Mouse (Mus musculus) urinary bladder, postnatal 36 days (tissue): Measurements from ENCODE around the gene H3f3b.
A peak's percentile ranks its signal among the peaks of the same experiment; 100 is the strongest.
"Not testable (repeated sequence)": the region's sequence is repeated elsewhere in the genome, so short reads cannot be mapped to it uniquely, and the experiment has no call there.

Experiments used
- DNase-seq, 2 experiments: peaks; one replicate each; pipeline ENCODE4 v3.0.0; 2022; ENCODE audit warnings: low spot score in 2 of 2, mixed read lengths in 1 of 2

The H3f3b gene

DNA sequence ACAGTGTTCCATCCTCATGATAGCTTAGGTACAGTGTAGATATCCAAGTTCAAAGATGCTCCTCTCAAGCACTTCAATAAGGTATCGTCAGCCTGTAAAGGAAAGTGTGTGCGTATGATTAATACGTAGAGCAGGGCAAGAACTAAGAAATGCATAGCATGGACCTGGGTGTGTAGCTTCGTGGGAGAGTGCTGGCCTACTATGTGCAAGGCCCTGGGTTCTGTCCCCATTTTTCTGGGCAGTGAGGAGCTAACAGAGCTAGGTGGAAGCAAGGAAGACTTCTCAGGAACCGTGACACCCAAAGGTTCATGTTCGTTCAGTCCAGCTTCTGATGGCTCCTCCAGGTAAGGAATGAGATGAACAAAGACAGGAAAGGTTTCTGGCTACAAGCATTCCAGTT is 17.4 kb upstream of the H3f3b start:
- no peak for DNase-seq

DNA sequence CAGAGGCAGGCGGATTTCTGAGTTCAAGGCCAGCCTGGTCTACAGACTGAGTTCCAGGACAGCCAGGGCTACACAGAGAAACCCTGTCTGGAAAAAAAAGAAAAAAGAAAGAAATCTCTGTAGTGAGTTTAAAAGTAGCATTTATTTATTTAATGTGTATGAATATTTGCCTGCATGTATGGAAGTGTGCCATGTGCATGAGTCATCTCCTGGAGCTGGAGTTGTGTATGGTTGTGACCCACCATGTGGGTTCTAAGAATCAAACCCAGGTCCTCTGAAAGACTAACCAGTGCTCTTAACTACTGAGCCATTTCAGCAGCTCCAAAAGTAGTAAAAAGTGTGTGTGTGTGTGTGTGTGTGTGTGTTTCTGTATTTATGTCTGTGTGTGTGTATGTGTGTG is 15.5 kb upstream of the H3f3b start:
- DNase-seq = no peak

DNA sequence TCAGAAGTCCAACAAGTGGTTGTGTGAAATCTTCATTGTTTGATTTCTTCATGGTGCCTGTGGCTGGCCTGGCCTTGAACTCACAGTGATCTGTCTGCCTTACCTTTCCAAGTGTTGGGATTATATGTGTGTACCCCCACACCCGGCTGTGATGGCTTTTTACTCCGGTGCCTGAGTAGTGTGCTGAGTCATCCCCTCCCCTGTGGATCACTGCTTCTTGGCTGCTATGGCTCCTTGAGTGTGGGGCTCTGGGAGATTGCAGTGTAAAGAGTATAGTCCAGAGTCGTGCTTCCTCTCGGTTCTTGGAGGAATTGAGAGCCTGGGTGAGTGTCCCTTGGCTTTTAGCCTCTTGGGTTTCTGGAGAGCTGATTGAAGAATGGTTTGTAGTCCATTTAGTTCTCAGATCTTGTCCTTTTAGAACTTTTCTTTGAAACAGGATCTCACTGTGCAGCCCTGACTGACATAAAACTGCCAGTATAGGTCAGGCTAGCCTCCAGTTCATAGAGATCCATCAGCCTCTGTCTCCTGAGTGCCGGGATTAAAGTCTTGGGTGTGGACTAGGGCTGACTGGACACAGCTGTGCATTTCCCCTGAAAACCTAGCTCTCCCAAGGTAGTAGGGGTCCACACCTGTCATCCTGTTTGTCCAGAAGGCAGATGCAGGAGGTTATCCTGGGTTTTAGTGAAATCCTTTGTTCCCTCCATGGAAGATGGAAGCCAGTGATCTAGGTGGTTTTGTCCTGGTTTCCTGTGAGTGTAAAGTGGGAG is 14.8 kb upstream of the H3f3b start:
- no peak for DNase-seq

DNA sequence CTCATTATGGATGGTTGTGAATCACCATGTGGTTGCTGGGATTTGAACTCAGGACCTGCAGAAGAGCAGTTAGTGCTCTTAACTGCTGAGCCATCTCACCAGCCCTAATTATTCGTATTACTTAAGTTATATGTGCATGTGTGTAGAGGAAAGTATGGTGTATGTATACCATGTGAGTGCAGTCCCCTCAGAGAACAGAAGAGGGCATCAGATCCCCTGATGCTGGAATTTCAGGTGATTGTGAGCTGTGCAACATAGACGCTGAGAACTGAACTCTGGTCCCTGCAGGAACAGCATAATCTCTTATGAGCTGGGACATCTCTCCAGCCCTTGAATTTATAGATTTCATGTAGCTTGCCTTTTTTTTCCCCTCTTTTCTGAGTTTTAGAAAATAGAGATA is 14.1 kb upstream of the H3f3b start:
- no peak for DNase-seq

- DNase-seq = no peak
These were observed 12.8 kb upstream of the H3f3b start for GRCm38 (mm10) chr11:116040593-116040992.

- DNase-seq = no peak
These were observed 10.1 kb upstream of the H3f3b start for GRCm38 (mm10) chr11:116037826-116038225.

DNA sequence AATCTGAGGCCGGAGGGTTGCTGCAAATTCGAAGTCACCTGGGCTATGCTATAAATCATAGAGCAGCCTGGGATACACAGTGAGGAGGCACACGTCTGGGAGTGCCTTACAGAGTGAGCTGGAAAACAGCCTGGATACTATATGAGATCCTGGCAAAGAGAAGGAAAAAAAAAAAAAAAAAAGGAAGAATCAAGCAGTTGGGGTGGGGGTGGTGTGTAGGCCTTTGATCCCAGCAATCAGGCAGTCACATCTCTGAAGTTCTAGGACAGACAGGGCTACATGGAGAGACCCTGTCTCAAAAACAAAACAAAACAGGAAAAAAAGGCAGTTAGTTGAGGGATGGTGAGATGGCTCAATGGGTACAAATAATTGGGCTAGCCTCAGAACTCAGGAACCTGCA is 8.9 kb upstream of the H3f3b start:
- no peak for DNase-seq

DNA sequence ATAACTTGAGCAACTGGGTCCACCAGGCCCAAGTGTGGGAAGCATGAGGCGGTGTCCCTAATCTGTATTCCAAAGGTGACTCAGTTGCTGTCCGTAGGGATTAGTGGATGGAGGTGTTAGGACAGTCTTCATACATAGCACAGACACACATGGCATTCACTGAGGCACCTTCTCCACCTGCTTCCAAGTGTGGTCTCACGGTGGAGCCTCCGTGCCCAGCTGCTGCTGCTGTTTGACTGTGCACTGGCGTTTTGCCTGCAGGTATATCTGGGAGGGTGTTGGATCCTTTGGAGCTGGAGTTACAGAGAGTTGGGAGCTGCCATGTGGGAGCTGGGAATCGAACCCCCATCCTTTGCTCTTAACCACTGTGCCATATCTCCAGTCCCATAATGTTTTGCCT is 6.8 kb upstream of the H3f3b start:
- DNase-seq = no peak

- DNase-seq = peak; percentile 26 to 49
These were observed 3.4 kb upstream of the H3f3b start for GRCm38 (mm10) chr11:116030898-116031845.

- DNase-seq = peak; percentile 97
These were observed 2.5 kb upstream of the H3f3b start, which contains the start of gene Unk for GRCm38 (mm10) chr11:116030088-116030897. Gene Unk (plus strand): TSS chr11:116030322.

DNA sequence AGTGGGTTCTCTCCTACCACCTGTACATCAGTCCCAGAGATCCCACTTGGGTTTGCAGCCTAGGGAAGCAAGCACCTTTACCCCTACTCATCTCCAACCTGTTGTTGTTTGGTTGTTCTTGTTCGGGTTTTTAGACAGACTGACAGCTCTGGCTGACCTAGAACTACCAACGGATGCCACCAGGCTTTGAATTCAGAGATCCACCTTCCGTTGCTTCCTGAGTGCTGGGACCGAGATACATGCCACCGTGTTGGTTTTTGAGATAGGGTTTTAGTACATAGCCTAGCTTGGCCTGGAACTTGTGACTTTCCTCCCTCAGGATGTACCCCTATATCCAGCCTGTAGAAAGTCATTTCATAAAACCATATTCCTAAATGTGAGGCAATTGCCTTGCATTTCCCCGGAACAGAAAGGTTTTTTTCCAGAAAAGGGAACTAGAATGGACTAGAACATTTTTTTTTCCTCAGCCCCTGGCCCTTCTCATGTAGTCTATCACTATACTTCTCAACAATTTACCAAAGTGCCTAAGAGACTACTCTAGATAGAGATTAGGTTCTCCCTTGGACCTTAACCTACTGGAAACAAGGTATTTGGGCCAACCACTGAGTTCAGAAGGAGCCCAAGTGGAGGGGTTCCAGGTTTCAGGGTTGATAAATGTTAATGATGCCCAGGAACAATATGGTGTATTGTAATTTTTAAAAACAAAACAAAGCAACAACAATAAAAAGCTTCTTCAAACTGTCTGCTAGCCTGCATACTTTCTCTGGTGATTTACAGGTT is 1.5 kb upstream of the H3f3b start:
- DNase-seq = no peak

GRCm38 (mm10) chr11:116028177-116028865 is 559 bp upstream of the H3f3b start:
- no peak for DNase-seq

DNA sequence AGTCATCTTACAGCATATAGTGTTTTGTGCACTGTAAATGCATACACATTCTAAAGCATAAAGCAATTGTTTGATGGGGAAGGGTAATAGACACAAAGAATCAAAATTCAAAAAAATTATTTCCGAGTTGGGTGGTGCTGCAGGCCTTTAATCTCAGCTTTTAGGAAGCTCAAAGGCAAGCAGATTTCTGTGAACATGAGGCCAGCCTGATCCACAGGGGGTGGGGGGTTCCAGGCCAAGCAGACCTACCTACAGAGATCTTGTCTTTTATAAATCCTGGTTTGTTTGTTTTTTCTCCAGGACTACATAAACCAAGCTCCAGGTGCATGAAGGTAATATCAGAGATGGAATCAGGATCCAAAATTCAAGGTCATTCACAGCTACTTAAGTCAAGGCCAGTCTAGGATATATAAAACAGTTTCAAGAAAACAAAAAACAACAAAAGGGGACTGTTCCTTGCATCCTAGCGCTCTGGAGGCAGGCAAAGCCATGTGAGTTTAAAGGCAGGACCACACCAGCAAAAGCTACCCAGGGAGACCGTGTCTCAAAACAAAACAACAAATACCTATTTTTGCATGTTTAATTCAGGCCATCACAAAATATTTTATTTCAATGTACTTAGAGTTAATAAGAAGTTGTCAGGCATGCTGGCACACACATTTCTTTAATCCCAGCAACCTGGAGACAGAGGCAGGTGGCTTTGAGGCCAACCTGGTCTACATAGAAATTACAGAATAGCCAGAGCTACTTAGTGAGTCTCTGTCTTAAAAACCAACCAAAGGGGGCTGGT is 2.5 kb downstream of the H3f3b start:
- no peak for DNase-seq

DNA sequence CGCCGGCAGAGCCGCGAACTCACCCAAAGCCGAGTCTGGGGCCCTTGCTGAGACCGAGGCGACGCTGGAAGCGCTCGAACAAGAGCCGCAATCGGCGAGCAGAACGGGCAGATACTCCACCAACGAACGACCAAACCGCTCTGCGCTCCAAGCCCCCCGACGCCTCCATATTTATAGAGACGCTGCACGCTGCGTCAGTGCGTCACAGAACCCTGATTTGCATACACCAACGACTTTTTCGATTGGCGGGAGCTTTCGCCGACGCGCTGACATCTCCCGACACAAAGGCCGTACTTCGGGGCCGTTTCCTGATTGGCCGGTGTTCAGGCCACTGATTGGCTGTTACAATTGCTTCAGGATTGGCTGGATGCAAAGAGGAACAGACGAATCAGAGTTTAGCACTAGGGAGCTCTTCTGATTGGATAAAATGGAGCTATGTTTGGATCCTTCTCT is 3.4 kb downstream of the H3f3b start:
- peak; percentile 91 to 96 for DNase-seq

- peak; percentile 75 to 85 for DNase-seq
These were observed 3.9 kb downstream of the H3f3b start for GRCm38 (mm10) chr11:116023771-116024355.

DNA sequence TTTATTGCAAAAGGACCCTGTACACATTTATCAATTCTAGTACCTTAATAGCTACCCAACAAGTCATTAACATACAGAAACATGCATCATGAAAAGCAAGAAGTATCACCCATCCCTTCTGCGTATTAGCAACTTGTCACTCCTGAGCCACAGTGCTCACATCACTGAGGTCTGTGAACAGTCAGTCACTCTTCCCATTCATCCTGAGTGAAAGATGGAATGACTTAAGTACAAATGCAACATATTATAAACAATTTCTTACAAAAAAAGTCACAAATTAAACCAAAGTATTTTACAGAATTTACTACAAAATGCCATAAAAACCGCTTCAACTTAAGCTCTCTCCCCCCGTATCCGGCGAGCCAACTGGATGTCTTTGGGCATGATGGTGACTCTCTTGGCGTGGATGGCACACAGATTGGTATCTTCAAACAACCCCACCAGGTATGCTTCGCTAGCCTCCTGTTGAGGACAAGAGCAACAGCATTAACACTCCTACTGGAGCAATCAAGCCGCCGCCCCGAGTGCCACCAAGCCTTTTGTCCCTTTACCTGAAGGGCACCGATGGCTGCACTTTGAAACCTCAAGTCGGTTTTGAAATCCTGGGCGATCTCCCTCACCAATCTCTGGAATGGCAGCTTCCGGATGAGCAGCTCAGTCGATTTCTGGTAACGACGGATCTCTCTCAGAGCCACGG is 4.5 kb downstream of the H3f3b start:
- DNase-seq = not testable (repeated sequence)

GRCm38 (mm10) chr11:116022256-116022780 is 5.4 kb downstream of the H3f3b start:
- no peak for DNase-seq
